Mouse (Mus musculus): ENCODE measurements at regions not wholly inside any gene's neighbourhood (a gene's known extent, or its start where the extent isn't known, plus 50 kb on each side); places are given as distances from the start of the nearest gene placed in this dataset.
A peak's percentile ranks its signal among the peaks of the same experiment; 100 is the strongest.

DNA sequence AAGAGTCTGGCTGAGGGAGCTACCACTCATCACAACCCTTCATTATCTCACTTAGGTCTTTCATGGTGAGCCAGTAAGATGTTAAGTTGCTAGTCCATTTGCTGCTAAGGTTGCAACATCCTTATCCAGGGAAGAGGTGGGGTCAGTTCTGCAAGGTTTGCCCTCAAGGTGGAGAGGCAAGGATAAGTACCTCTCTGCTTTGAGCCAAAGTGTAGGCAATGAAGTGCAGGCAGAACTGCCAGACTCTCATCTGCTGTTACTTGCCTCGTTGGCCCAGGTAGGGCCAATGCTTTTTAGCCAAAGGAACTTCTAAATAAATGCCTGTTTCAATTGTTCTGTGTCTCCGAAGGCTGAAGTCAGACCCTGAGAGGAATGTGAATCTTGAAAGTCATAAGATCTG, 59.6 kb upstream of the Lclat1 start:
- DNase-seq (ENCODE audit: low read depth, low spot score), result no peak

- DNase-seq (ENCODE audit: low read depth, low spot score), result no peak
Observed at GRCm38 (mm10) chr17:73052956-73053355, 54.8 kb upstream of the Lclat1 start.

GRCm38 (mm10) chr17:73053479-73054215, 54.1 kb upstream of the Lclat1 start:
- peak; percentile 30 for DNase-seq (ENCODE audit: low read depth, low spot score)

GRCm38 (mm10) chr17:73054226-73054625, 53.6 kb upstream of the Lclat1 start:
- peak; percentile 10 for DNase-seq (ENCODE audit: low read depth, low spot score)

DNA sequence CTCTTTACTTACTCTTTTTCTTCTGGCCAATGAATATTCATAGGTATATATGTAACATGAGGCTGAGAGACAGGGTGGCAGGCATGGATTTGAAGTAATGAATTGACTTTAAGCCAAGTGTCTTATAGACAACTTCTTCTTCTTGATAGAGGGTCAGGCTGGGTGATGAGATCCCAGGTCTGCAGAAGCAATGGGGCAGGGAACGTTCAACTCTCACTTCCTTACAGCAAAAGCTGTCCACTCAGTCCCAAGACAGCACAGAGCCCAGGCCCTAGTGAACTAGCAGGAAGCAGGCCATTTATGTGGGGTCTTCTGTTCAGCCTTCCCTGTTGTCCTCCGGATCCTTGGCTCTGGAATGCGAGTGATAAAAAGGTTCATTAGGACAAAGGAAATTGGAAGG, 52.6 kb upstream of the Lclat1 start:
- DNase-seq (ENCODE audit: low read depth, low spot score), result no peak

GRCm38 (mm10) chr17:73055611-73056010, 52.2 kb upstream of the Lclat1 start:
- no peak for DNase-seq (ENCODE audit: low read depth, low spot score)

DNA sequence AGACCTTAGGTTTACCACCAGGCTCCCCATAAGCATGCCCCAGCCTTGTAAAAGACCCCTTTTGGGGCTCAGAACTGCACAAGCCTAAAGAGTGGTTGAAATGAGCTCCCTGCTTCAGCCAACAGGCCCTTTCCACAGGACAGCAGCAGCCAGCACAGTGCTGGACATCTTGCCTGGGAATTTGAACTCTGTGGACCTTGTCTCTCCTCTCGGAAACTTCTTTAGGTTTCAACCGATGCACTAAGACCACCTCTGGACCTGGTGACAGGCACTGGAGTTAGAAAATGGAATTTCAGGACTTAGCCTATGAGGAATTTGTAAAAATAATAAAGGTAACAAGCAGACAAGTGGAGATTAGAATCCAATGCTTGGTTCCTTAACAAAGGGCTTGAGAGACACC, 51.2 kb upstream of the Lclat1 start:
- no peak for DNase-seq (ENCODE audit: low read depth, low spot score)

Measured in brain, adult 2 months (tissue).